Mouse (Mus musculus) embryonic facial prominence, embryonic 12.5 days (tissue): ENCODE results near the gene Clca3b. TPM values are rescaled to one million over a fixed set of nuclear protein-coding genes. Genes with fewer than 3 reads are reported as not detected.
"Not testable (repeated sequence)": the region's sequence is repeated elsewhere in the genome, so short reads cannot be mapped to it uniquely, and the experiment has no call there.

Experiments
- ATAC-seq: fragments of 200-750 bp; cut with Nextera tagmentation; 2 replicates; pipeline ENCODE4 v1.8.0; 2017; ENCODE audit not compliant: insufficient number of reproducible peaks, insufficient read depth, low FRiP score, low TSS enrichment
- H3K27ac ChIP-seq: fragments of 300-500 bp; sonication (generic); 2 replicates; pipeline ENCODE4 v1.5.1; 2016; ENCODE audit warnings: mild to moderate bottlenecking
- H3K27me3 ChIP-seq: fragments of 300-500 bp; sonication (generic); 2 replicates; pipeline ENCODE4 v1.6.1; 2016; ENCODE audit warnings: mild to moderate bottlenecking, moderate library complexity
- H3K36me3 ChIP-seq: fragments of 300-500 bp; sonication (generic); 2 replicates; pipeline ENCODE4 v1.6.1; 2016; ENCODE audit warnings: mild to moderate bottlenecking
- H3K4me1 ChIP-seq: fragments of 300-500 bp; sonication (generic); 2 replicates; pipeline ENCODE4 v1.6.1; 2016
- H3K4me2 ChIP-seq: fragments of 300-500 bp; sonication (generic); replicated peaks from 2 replicates; pipeline ENCODE4 v1.6.1; 2016; ENCODE audit warnings: mild to moderate bottlenecking, moderate library complexity
- H3K4me3 ChIP-seq: fragments of 300-500 bp; sonication (generic); 2 replicates; pipeline ENCODE4 v1.5.1; 2016; ENCODE audit warnings: mild to moderate bottlenecking
- H3K9ac ChIP-seq: fragments of 300-500 bp; sonication (generic); 2 replicates; pipeline ENCODE4 v1.6.1; 2016; ENCODE audit warnings: mild to moderate bottlenecking, moderate library complexity
- H3K9me3 ChIP-seq: fragments of 300-500 bp; sonication (generic); 2 replicates; pipeline ENCODE4 v1.6.1; 2016; ENCODE audit warnings: mild to moderate bottlenecking, moderate library complexity
- WGBS: fragments of 180-500 bp; shearing (Covaris S2); methylation state at CpG from one replicate; pipeline ENCODE4 v1.1.7; 2016; 5-methylcytosine and 5-hydroxymethylcytosine counted together
- polyA plus RNA-seq: library from polyadenylated mRNA; unstranded; fragments of >200 nt; fragmentation: Nextera tagmentation; extraction: Ambion mirVana; gene quantifications from 2 replicates; pipeline ENCODE4 v1.2.1, GENCODE M21; 2016

Clca3b gene
- not detected in 2 replicates for polyA plus RNA-seq

DNA sequence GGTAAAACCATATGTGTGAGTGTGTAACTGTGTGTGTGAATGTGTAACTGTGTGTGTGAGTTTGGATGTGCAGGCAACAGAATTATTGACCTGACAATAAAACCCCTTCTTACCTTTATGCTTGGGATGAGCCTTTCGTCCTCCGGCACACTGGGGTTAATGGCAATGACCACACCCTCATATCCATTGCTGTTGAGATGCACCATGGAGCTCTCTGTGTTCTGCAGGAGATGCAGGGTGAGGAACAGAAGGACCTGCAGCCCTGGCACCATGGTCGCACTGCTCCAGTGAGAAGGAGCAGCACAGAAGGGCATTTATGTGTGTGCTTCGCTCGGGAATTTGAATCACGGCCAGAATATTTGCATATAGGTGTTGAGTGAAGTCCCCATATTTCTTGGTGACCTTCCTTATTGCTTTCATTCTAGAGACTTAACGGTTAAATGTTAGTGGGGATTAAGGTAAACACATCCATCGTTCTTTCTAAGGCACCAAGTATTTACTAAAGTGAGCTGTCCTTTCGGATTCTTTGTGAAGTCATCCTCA is at the start of gene Clca3b:
Gene Clca3b (minus strand): TSS at position 344 of the 543 bp plus-strand sequence.
- WGBS = 86% methylated on average over 9 of the region's 9 CpGs
- ATAC-seq, H3K9ac ChIP-seq, H3K4me2 ChIP-seq, H3K4me1 ChIP-seq, H3K27ac ChIP-seq, H3K27me3 ChIP-seq, H3K9me3 ChIP-seq, H3K4me3 ChIP-seq, H3K36me3 ChIP-seq: not testable (repeated sequence)

DNA sequence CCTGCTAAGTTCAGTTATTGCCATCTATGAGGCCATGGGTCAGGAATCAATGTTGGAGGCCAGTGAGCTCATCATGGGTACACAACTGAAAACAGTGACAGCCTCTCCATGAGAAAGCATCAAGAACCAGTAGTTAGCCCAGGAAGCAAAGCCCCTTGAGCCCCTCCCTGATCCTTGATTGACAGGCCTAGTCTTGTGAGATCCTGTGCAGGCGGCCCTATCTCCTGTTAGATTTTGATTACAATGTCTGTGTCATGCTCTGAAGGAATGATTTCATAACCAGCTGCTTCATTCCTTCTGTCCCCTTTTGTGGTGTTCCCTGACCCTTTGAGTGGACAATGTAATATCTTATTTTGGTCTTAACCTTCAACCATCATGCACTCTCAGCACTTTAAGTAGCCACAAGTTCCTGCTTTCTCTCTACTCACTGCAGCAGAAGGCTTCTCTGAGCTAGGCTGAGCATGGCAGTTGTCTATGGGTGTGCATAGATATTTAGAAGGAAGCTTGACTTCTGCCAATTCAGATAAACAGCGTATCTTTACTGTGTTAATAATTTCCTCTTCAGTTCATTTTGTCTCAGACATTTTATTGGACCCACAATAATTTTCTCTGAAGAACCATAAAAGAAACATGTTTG is 48.0 kb upstream of the Clca3b start:
- no peaks in the 10 kb centered on the region for H3K4me1 ChIP-seq
- H3K9ac ChIP-seq = no peak overlapping the region
- H3K27me3 ChIP-seq = no peaks in the 10 kb centered on the region
- H3K27ac ChIP-seq = no peak overlapping the region
- no peak overlapping the region for H3K4me3 ChIP-seq
- ATAC-seq = no peak
- no peaks in the 10 kb centered on the region for H3K9me3 ChIP-seq
- no peak overlapping the region for H3K4me2 ChIP-seq
- WGBS = 72% methylated on average over 2 of the region's 2 CpGs
- H3K36me3 ChIP-seq = no peaks in the 10 kb centered on the region

DNA sequence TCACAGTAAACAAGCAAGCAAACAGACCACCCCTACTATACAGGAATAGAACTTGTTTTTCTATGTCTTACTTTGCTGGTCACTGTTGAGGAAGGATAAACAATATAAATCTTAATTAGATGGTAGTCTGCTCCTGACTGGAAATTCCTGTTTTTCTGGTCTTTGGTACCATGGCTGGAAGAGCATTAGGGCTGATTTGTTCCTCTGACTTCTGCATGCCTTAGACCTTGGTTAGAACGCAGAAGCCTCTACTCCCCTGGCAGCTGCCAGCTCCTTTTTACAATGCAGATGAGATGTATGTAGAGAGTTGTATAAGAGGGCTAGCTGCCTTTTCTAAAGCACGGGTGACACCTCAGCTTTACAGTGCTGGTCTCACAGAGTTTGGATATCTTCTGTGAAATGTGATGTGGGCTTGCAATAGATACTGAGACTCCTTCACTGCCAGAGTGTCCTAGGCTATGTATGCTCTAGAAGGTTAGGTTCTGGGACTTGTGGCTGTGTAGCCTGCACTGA is 41.1 kb upstream of the Clca3b start:
- no peak for ATAC-seq
- H3K4me2 ChIP-seq = no peak overlapping the region

DNA sequence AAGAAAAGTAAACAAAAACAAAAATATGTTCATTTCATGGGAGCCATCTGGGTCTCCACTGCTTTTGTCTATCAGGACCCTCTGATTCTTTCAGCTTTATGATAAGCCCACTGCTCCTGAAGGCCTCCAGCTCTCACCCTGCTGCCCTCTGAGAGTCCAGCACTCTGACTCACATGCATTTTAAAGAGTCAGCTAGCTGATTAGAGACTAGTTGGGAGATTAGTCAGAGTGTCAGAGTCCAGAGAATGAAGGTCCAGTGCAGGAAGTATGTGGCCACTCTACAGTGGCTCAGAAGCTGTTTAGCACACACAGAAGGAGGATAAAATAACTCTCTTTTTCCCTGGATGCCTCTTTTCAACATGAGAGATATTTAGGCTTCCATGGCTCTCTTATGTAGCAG is 37.8 kb upstream of the Clca3b start:
- Histone ChIP-seq H3K9ac (no peak overlapping the region), H3K4me1 (no peaks in the 10 kb centered on the region)
- ATAC-seq = no peak

More for the DNA sequence above, 41.1 kb upstream of the Clca3b start:
- 52% methylated on average over 2 of the region's 2 CpGs for WGBS
- H3K4me3 ChIP-seq = no peak overlapping the region
- no peaks in the 10 kb centered on the region for H3K36me3 ChIP-seq
- H3K4me1 ChIP-seq = no peaks in the 10 kb centered on the region
- H3K9ac ChIP-seq = no peak overlapping the region
- no peak overlapping the region for H3K27ac ChIP-seq
- no peaks in the 10 kb centered on the region for H3K9me3 ChIP-seq
- no peaks in the 10 kb centered on the region for H3K27me3 ChIP-seq

DNA sequence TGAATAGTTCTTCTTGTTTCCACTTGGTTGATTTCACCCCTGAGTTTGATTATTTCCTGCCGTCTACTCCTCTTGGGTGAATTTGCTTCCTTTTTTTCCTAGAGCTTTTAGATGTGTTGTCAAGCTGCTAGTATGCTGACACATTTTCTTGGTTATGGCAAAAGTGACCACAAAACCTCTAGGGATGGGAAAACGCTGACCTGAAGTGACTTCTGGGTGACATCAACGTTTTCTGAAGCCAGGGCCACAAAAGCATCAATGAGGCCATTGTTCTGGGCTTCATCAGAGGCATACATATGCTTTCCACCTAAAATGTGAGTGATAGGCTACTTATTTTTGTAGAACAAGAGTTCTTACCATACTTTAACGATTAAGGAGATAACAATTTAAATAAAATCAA is 22.9 kb upstream of the Clca3b start:
- H3K36me3 ChIP-seq, H3K9me3 ChIP-seq, ATAC-seq, H3K9ac ChIP-seq, H3K27me3 ChIP-seq, H3K4me3 ChIP-seq, H3K4me2 ChIP-seq, H3K27ac ChIP-seq, H3K4me1 ChIP-seq: not testable (repeated sequence)
- 37% methylated on average over 4 of the region's 4 CpGs for WGBS

More for the DNA sequence above, 37.8 kb upstream of the Clca3b start:
- no peaks in the 10 kb centered on the region for H3K36me3 ChIP-seq
- H3K4me3 ChIP-seq = no peak overlapping the region
- no peak overlapping the region for H3K4me2 ChIP-seq
- H3K9me3 ChIP-seq = no peaks in the 10 kb centered on the region
- H3K27ac ChIP-seq = no peak overlapping the region
- H3K27me3 ChIP-seq = no peaks in the 10 kb centered on the region

DNA sequence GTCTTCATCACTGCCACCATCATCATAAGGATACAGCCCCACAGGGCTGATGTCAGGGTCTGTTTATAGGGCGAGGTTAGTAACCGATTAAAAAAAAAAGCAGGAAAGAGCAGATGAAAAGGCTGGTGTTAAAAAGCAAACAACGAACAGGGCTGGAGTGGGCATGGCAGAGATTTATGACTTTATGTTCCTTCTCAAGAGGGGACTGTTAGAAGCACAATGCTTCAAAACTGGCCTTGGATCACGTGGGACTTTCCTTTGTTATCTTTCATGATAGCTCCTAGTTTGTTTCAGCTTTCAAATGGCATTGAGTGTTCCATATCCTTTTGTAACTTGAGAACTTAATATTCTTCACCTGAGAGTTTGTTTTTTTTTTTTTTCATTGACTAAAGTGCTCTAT is 427 bp upstream of the Clca3b start:
- ATAC-seq = no peak
- 64% methylated on average over 4 of the region's 4 CpGs for WGBS

DNA sequence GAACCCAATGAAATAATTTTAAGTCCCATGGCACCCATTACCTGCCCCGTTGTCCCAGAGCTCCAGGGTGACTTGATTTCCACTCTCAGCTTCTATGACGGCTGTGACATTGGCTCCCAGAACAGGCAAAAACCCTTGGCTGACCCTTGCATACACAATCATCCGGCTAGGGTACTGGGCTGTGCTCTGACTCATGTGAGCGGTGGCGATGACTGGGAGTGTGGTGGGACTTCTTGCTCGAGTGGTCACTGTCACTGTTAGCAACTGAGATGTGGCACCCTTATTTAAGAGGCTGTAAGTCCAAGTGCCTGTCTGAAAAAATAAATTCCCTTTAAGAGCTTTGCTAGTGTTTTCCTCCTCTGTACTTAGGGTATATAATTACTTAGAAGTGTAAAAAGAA is 21.9 kb downstream of the Clca3b start:
- H3K27ac ChIP-seq = no peak overlapping the region
- H3K9me3 ChIP-seq = no peaks in the 10 kb centered on the region
- no peak overlapping the region for H3K4me3 ChIP-seq
- H3K4me2 ChIP-seq = no peak overlapping the region
- no peaks in the 10 kb centered on the region for H3K36me3 ChIP-seq
- no peaks in the 10 kb centered on the region for H3K27me3 ChIP-seq
- ATAC-seq = no peak
- 88% methylated on average over 6 of the region's 6 CpGs for WGBS
- H3K4me1 ChIP-seq = no peaks in the 10 kb centered on the region
- H3K9ac ChIP-seq = no peak overlapping the region

More for the DNA sequence above, 427 bp upstream of the Clca3b start:
- no peaks in the 10 kb centered on the region for H3K4me1 ChIP-seq
- no peaks in the 10 kb centered on the region for H3K9me3 ChIP-seq
- H3K36me3 ChIP-seq = no peaks in the 10 kb centered on the region
- no peak overlapping the region for H3K4me2 ChIP-seq
- H3K9ac ChIP-seq = no peak overlapping the region
- no peak overlapping the region for H3K4me3 ChIP-seq
- H3K27me3 ChIP-seq = no peaks in the 10 kb centered on the region
- no peak overlapping the region for H3K27ac ChIP-seq

DNA sequence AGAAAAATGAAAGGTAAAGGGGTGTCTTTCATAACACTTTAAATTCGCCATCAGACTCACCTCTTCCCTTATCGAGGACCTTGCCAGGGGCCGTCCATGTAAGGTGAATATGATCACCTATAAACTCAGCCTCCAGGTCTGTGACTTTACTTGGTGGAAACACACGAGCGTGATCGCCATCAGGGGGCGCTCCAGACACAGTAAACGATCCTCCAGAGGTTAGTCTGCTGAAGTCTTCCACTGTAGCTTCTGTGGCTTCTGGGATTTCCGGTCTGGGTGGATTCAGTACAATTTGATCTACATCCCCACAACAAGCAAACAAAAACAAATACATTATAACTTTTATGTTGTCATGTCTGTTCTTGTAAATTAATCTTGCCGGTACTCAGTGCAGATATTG is 24.0 kb downstream of the Clca3b start:
- H3K9me3 ChIP-seq = no peaks in the 10 kb centered on the region
- H3K4me2 ChIP-seq = no peak overlapping the region
- no peaks in the 10 kb centered on the region for H3K27me3 ChIP-seq
- H3K36me3 ChIP-seq = no peaks in the 10 kb centered on the region
- no peak overlapping the region for H3K9ac ChIP-seq
- no peak overlapping the region for H3K27ac ChIP-seq
- 20% methylated on average over 10 of the region's 10 CpGs for whole genome bisulfite sequencing
- ATAC-seq = 0 out of 2 replicates have a peak, but pooled peaks have one; percentile 56
- no peak overlapping the region for H3K4me3 ChIP-seq
- H3K4me1 ChIP-seq = no peaks in the 10 kb centered on the region

DNA sequence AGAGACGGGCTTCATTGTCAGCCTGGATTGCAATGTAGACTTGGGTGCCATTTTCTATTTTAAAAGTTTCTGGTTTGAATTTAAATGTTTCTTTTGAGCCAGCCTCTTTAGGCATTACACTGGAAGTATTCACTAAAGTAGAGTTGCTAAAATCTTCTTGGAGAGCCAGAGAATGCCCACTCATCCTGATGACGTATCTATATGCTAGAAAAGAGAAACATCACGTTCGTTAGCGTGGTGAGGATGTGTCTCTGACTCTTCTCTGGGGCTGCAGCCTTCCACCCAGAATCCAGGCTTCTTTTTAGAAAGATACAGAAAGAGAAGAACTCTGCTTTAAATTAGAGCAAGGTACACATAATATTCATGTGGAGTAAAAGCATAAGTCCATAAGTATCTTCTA is 25.8 kb downstream of the Clca3b start:
- Histone ChIP-seq H3K9ac (no peak overlapping the region), H3K4me2 (no peak overlapping the region), H3K4me3 (no peak overlapping the region), H3K27me3 (no peaks in the 10 kb centered on the region), H3K36me3 (no peaks in the 10 kb centered on the region), H3K27ac (no peak overlapping the region), H3K9me3 (no peaks in the 10 kb centered on the region), H3K4me1 (no peaks in the 10 kb centered on the region)
- WGBS = 74% methylated on average over 5 of the region's 5 CpGs
- ATAC-seq = no peak

DNA sequence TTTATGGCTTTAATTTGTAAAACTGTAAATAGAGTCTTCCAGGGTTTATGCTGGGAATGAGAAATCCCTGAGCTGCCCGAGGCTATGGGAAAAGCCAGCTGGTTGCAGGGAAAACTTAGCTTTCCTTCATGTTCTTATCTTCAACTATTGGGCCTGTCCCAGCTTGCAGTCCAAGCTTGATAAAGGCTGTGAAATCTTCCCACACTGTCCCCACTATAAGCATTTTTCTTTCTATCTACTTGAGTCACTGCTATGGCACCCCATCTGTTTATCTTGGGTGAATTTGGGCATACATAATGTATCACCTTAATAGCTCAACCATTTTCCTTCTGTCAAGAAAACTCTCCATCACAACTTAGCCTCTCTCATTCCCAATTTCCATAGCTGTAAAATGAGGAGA is 28.5 kb downstream of the Clca3b start:
- Histone ChIP-seq H3K4me2 (no peak overlapping the region), H3K27me3 (no peaks in the 10 kb centered on the region), H3K9me3 (no peaks in the 10 kb centered on the region)

DNA sequence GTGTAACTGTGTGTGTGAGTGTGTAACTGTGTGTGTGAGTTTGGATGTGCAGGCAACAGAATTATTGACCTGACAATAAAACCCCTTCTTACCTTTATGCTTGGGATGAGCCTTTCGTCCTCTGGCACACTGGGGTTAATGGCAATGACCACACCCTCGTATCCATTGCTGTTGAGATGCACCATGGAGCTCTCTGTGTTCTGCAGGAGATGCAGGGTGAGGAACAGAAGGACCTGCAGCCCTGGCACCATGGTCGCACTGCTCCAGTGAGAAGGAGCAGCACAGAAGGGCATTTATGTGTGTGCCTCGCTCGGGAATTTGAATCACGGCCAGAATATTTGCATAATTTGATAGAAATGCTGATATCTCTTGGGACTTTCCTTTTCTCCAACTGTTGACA is 29.9 kb downstream of the Clca3b start, which contains the start of gene Clca3a2:
Gene Clca3a2 (minus strand): TSS at position 276 of the 400 bp plus-strand sequence.
- ATAC-seq, H3K9me3 ChIP-seq, H3K4me2 ChIP-seq, H3K9ac ChIP-seq, H3K27ac ChIP-seq, H3K27me3 ChIP-seq, H3K4me3 ChIP-seq, H3K36me3 ChIP-seq, H3K4me1 ChIP-seq: not testable (repeated sequence)
- 77% methylated on average over 6 of the region's 6 CpGs for WGBS

More for the DNA sequence above, 28.5 kb downstream of the Clca3b start:
- Histone ChIP-seq H3K27ac (no peak overlapping the region), H3K9ac (no peak overlapping the region), H3K4me1 (no peaks in the 10 kb centered on the region), H3K4me3 (no peak overlapping the region), H3K36me3 (no peaks in the 10 kb centered on the region)
- WGBS = 41% methylated on average over 1 of the region's 1 CpGs
- no peak for ATAC-seq

DNA sequence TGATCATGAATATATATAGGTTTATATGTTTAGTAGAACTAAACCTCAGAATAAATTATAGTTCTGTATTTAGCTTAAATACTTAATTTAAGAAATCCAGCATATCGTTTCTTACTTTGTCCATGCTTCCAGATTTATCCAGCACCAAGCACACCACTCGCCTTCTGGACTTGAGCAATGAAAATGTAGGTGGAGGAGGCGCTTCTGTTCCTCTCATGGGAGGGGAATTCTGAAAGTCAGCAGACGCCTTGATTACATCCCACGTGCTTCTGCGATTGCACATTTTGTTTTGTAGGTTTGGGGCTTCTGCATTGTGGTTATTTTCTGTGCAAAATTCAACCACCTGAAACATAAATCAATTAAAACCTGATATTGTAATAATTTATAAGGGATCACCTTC is 35.8 kb downstream of the Clca3b start:
- H3K4me3 ChIP-seq, H3K27me3 ChIP-seq, H3K4me1 ChIP-seq, H3K27ac ChIP-seq, H3K9me3 ChIP-seq, H3K4me2 ChIP-seq, H3K9ac ChIP-seq, ATAC-seq, H3K36me3 ChIP-seq: not testable (repeated sequence)
- 88% methylated on average over 6 of the region's 6 CpGs for WGBS
